Mouse (Mus musculus): ENCODE results near the gene Gm42688. TPM values are rescaled to one million over a fixed set of nuclear protein-coding genes. Genes with fewer than 3 reads are reported as not detected.

The Gm42688 gene
- polyA plus RNA-seq, 1 experiment from 2014 or later: 2.1 TPM

GRCm38 (mm10) chr6:83070247-83070310, 31.3 kb upstream of the Gm42688 start, which contains the start of gene Tlx2:
Gene Tlx2 (minus strand): TSS chr6:83070293.
- WGBS: 0% methylated on average over 10 of the region's 10 CpGs
- Histone ChIP-seq H3K27ac (replicated peaks) (peak within 1 kb of the TSS; percentile 24; the same call in 1 of the 2 replicates), H3K36me3 (replicated peaks) (no peaks in the 10 kb centered on the region), H3K9me3 (no peaks in the 10 kb centered on the region), H3K4me3 (peak within 1 kb of the TSS; percentile 51), H3K27me3 (replicated peaks; ENCODE audit: low read depth, poor library complexity, severe bottlenecking) (peaks cover 100% of the 10 kb centered on the region), H3K4me1 (peaks cover 43% of the 10 kb centered on the region)
- DNase-seq (ENCODE audit: low spot score): no peak

- Histone ChIP-seq H3K27ac (replicated peaks) (peak overlapping the region; percentile 24; the same call in 1 of the 2 replicates), H3K36me3 (replicated peaks) (no peaks in the 10 kb centered on the region), H3K9me3 (no peaks in the 10 kb centered on the region), H3K4me1 (peaks cover 43% of the 10 kb centered on the region), H3K4me3 (peak overlapping the region; percentile 51), H3K27me3 (replicated peaks; ENCODE audit: low read depth, poor library complexity, severe bottlenecking) (peaks cover 100% of the 10 kb centered on the region)
- under 1% methylated on average over 52 of the region's 58 CpGs for WGBS
- DNase-seq (ENCODE audit: low spot score): peak; percentile 77
These were observed 30.9 kb upstream of the Gm42688 start for GRCm38 (mm10) chr6:83070311-83071219.

GRCm38 (mm10) chr6:83071220-83071619, 30.2 kb upstream of the Gm42688 start:
- H3K9me3 ChIP-seq: no peaks in the 10 kb centered on the region
- peaks cover 41% of the 10 kb centered on the region for H3K4me1 ChIP-seq
- WGBS: under 1% methylated on average over 24 of the region's 24 CpGs
- DNase-seq (ENCODE audit: low spot score): peak; percentile 63
- peak overlapping the region; percentile 51 for H3K4me3 ChIP-seq
- no peak overlapping the region for H3K27ac ChIP-seq (replicated peaks)
- H3K27me3 ChIP-seq (replicated peaks; ENCODE audit: low read depth, poor library complexity, severe bottlenecking): peaks cover 100% of the 10 kb centered on the region
- no peaks in the 10 kb centered on the region for H3K36me3 ChIP-seq (replicated peaks)

GRCm38 (mm10) chr6:83074979-83075378, 26.4 kb upstream of the Gm42688 start:
- DNase-seq (ENCODE audit: low spot score): no peak
- no peak overlapping the region for H3K27ac ChIP-seq (replicated peaks)
- 20% methylated on average over 2 of the region's 2 CpGs for WGBS
- no peaks in the 10 kb centered on the region for H3K9me3 ChIP-seq
- peaks cover 2% of the 10 kb centered on the region for H3K36me3 ChIP-seq (replicated peaks)
- peaks cover 78% of the 10 kb centered on the region for H3K27me3 ChIP-seq (replicated peaks; ENCODE audit: low read depth, poor library complexity, severe bottlenecking)
- no peak overlapping the region for H3K4me3 ChIP-seq
- H3K4me1 ChIP-seq: peaks cover 40% of the 10 kb centered on the region

GRCm38 (mm10) chr6:83077630-83078323, 23.6 kb upstream of the Gm42688 start, which contains the start of gene Pcgf1:
Gene Pcgf1 (plus strand): TSS chr6:83077869.
- Histone ChIP-seq H3K27me3 (replicated peaks; ENCODE audit: low read depth, poor library complexity, severe bottlenecking) (peaks cover 71% of the 10 kb centered on the region), H3K27ac (replicated peaks) (peak within 1 kb of the TSS; percentile 95)

GRCm38 (mm10) chr6:83078324-83078858, 23.0 kb upstream of the Gm42688 start:
- peak overlapping the region; percentile 95 for H3K27ac ChIP-seq (replicated peaks)
- peak; percentile 99 for DNase-seq (ENCODE audit: low spot score)
- H3K4me1 ChIP-seq: peaks cover 27% of the 10 kb centered on the region
- peaks cover 32% of the 10 kb centered on the region for H3K36me3 ChIP-seq (replicated peaks)
- no peaks in the 10 kb centered on the region for H3K9me3 ChIP-seq
- peak overlapping the region; percentile 87 for H3K4me3 ChIP-seq
- H3K27me3 ChIP-seq (replicated peaks; ENCODE audit: low read depth, poor library complexity, severe bottlenecking): peaks cover 71% of the 10 kb centered on the region
- WGBS: under 1% methylated on average over 46 of the region's 46 CpGs

More at GRCm38 (mm10) chr6:83077630-83078323, 23.6 kb upstream of the Gm42688 start, which contains the start of gene Pcgf1:
- under 1% methylated on average over 54 of the region's 54 CpGs for WGBS
- peak within 1 kb of the TSS; percentile 87 for H3K4me3 ChIP-seq
- DNase-seq (ENCODE audit: low spot score): peak; percentile 81
- peaks cover 30% of the 10 kb centered on the region for H3K36me3 ChIP-seq (replicated peaks)
- peaks cover 21% of the 10 kb centered on the region for H3K4me1 ChIP-seq
- H3K9me3 ChIP-seq: no peaks in the 10 kb centered on the region

GRCm38 (mm10) chr6:83080210-83080609, 21.2 kb upstream of the Gm42688 start:
- no peak for DNase-seq (ENCODE audit: low spot score)
- WGBS: 96% methylated on average over 5 of the region's 5 CpGs
- Histone ChIP-seq H3K27me3 (replicated peaks; ENCODE audit: low read depth, poor library complexity, severe bottlenecking) (peaks cover 71% of the 10 kb centered on the region), H3K27ac (replicated peaks) (no peak overlapping the region), H3K4me3 (no peak overlapping the region), H3K36me3 (replicated peaks) (peaks cover 32% of the 10 kb centered on the region), H3K4me1 (peaks cover 41% of the 10 kb centered on the region), H3K9me3 (no peaks in the 10 kb centered on the region)

GRCm38 (mm10) chr6:83083497-83083896, 17.9 kb upstream of the Gm42688 start:
- Histone ChIP-seq H3K4me1 (peaks cover 58% of the 10 kb centered on the region), H3K27ac (replicated peaks) (0 out of 2 replicates have a peak overlapping the region, but pooled peaks have one; percentile 19), H3K27me3 (replicated peaks; ENCODE audit: low read depth, poor library complexity, severe bottlenecking) (peaks cover 79% of the 10 kb centered on the region), H3K4me3 (no peak overlapping the region), H3K9me3 (no peaks in the 10 kb centered on the region), H3K36me3 (replicated peaks) (peaks cover 32% of the 10 kb centered on the region)
- WGBS: 11% methylated on average over 5 of the region's 5 CpGs
- DNase-seq (ENCODE audit: low spot score): no peak

- Histone ChIP-seq H3K36me3 (replicated peaks) (peaks cover 32% of the 10 kb centered on the region), H3K4me3 (0 out of 2 replicates have a peak overlapping the region, but pooled peaks have one; percentile 9), H3K9me3 (no peaks in the 10 kb centered on the region), H3K4me1 (peaks cover 49% of the 10 kb centered on the region), H3K27ac (replicated peaks) (no peak overlapping the region), H3K27me3 (replicated peaks; ENCODE audit: low read depth, poor library complexity, severe bottlenecking) (peaks cover 88% of the 10 kb centered on the region)
- DNase-seq (ENCODE audit: low spot score): no peak
- WGBS: 3% methylated on average over 6 of the region's 6 CpGs
These were observed 16.9 kb upstream of the Gm42688 start for GRCm38 (mm10) chr6:83084477-83084876.

- peak; percentile 49 for DNase-seq (ENCODE audit: low spot score)
- H3K36me3 ChIP-seq (replicated peaks): peaks cover 16% of the 10 kb centered on the region
- peak within 1 kb of the TSS; percentile 49 for H3K4me3 ChIP-seq
- no peak within 1 kb of the TSS for H3K27ac ChIP-seq (replicated peaks)
- peaks cover 47% of the 10 kb centered on the region for H3K4me1 ChIP-seq
- 2% methylated on average over 42 of the region's 42 CpGs for whole genome bisulfite sequencing
- H3K27me3 ChIP-seq (replicated peaks; ENCODE audit: low read depth, poor library complexity, severe bottlenecking): peaks cover 97% of the 10 kb centered on the region
- H3K9me3 ChIP-seq: no peaks in the 10 kb centered on the region
These were observed 15.0 kb upstream of the Gm42688 start, which contains the start of gene Lbx2 for GRCm38 (mm10) chr6:83086121-83087035. Gene Lbx2 (plus strand): TSS chr6:83086367.

GRCm38 (mm10) chr6:83087205-83087925, 14.1 kb upstream of the Gm42688 start:
- H3K27me3 ChIP-seq (replicated peaks; ENCODE audit: low read depth, poor library complexity, severe bottlenecking): peaks cover 97% of the 10 kb centered on the region
- WGBS: under 1% methylated on average over 47 of the region's 47 CpGs
- H3K4me1 ChIP-seq: peaks cover 47% of the 10 kb centered on the region
- H3K4me3 ChIP-seq: peak overlapping the region; percentile 49
- H3K9me3 ChIP-seq: no peaks in the 10 kb centered on the region
- H3K36me3 ChIP-seq (replicated peaks): peaks cover 6% of the 10 kb centered on the region
- no peak overlapping the region for H3K27ac ChIP-seq (replicated peaks)
- DNase-seq (ENCODE audit: low spot score): peak; percentile 57

Data from embryonic facial prominence, embryonic 10.5 days (tissue).